Mouse (Mus musculus): ENCODE measurements around the gene Cep295nl. TPM values are rescaled to one million over a fixed set of nuclear protein-coding genes. Genes with fewer than 3 reads are reported as not detected.
A peak's percentile ranks its signal among the peaks of the same experiment; 100 is the strongest.
"Not testable (repeated sequence)": the region's sequence is repeated elsewhere in the genome, so short reads cannot be mapped to it uniquely, and the experiment has no call there.

Cep295nl gene
- polyA plus RNA-seq, 1 experiment from 2014 or later: 0.37 TPM

- Histone ChIP-seq H3K4me3 (ENCODE audit: low read depth, low read length) (no peak overlapping the region), H3K27ac (ENCODE audit: low read depth, low read length) (no peak overlapping the region), H3K9me3 (ENCODE audit: control insufficient read depth, low read length) (no peaks in the 10 kb centered on the region), H3K27me3 (ENCODE audit: control insufficient read depth, insufficient read depth, low read length) (no peaks in the 10 kb centered on the region), H3K4me2 (replicated peaks; ENCODE audit: low read depth, low read length) (no peak overlapping the region), H3K36me3 (ENCODE audit: control insufficient read depth, insufficient read depth, low read length) (no peaks in the 10 kb centered on the region), H3K9ac (ENCODE audit: low read depth, low read length) (no peak overlapping the region), H3K4me1 (replicated peaks; ENCODE audit: control insufficient read depth, insufficient read depth, low read length) (no peaks in the 10 kb centered on the region)
- 75% methylated on average over 4 of the region's 4 CpGs for WGBS
- DNase-seq (ENCODE audit: low spot score) (no peak), ATAC-seq (ENCODE audit: low FRiP score) (no peak)
Measured at GRCm38 (mm10) chr11:118321971-118322370, 20.3 kb downstream of the Cep295nl start.

GRCm38 (mm10) chr11:118321500-118321899 lies 20.8 kb downstream of the Cep295nl start:
- ATAC-seq (ENCODE audit: low FRiP score): no peak
- Histone ChIP-seq H3K27me3 (ENCODE audit: control insufficient read depth, insufficient read depth, low read length) (no peaks in the 10 kb centered on the region), H3K4me1 (replicated peaks; ENCODE audit: control insufficient read depth, insufficient read depth, low read length) (no peaks in the 10 kb centered on the region), H3K36me3 (ENCODE audit: control insufficient read depth, insufficient read depth, low read length) (no peaks in the 10 kb centered on the region), H3K9ac (ENCODE audit: low read depth, low read length) (no peak overlapping the region), H3K4me2 (replicated peaks; ENCODE audit: low read depth, low read length) (no peak overlapping the region), H3K4me3 (ENCODE audit: low read depth, low read length) (no peak overlapping the region), H3K27ac (ENCODE audit: low read depth, low read length) (no peak overlapping the region), H3K9me3 (ENCODE audit: control insufficient read depth, low read length) (no peaks in the 10 kb centered on the region)
- WGBS: 77% methylated on average over 7 of the region's 7 CpGs
- no peak for DNase-seq (ENCODE audit: low spot score)

GRCm38 (mm10) chr11:118318678-118319077 lies 23.6 kb downstream of the Cep295nl start:
- WGBS: 59% methylated on average over 5 of the region's 5 CpGs
- Histone ChIP-seq H3K36me3 (ENCODE audit: control insufficient read depth, insufficient read depth, low read length) (no peaks in the 10 kb centered on the region), H3K9ac (ENCODE audit: low read depth, low read length) (no peak overlapping the region)

GRCm38 (mm10) chr11:118317129-118317528 lies 25.2 kb downstream of the Cep295nl start:
- H3K4me2 ChIP-seq (replicated peaks; ENCODE audit: low read depth, low read length): no peak overlapping the region
- DNase-seq (ENCODE audit: low spot score) (peak; percentile 82), ATAC-seq (ENCODE audit: low FRiP score) (no peak)
- H3K4me3 ChIP-seq (ENCODE audit: low read depth, low read length): no peak overlapping the region
- H3K27me3 ChIP-seq (ENCODE audit: control insufficient read depth, insufficient read depth, low read length): no peaks in the 10 kb centered on the region
- H3K4me1 ChIP-seq (replicated peaks; ENCODE audit: control insufficient read depth, insufficient read depth, low read length): no peaks in the 10 kb centered on the region
- H3K36me3 ChIP-seq (ENCODE audit: control insufficient read depth, insufficient read depth, low read length): no peaks in the 10 kb centered on the region
- no peak overlapping the region for H3K27ac ChIP-seq (ENCODE audit: low read depth, low read length)
- no peaks in the 10 kb centered on the region for H3K9me3 ChIP-seq (ENCODE audit: control insufficient read depth, low read length)
- no peak overlapping the region for H3K9ac ChIP-seq (ENCODE audit: low read depth, low read length)
- WGBS: 25% methylated on average over 7 of the region's 7 CpGs

More at GRCm38 (mm10) chr11:118318678-118319077, 23.6 kb downstream of the Cep295nl start:
- Histone ChIP-seq H3K4me1 (replicated peaks; ENCODE audit: control insufficient read depth, insufficient read depth, low read length) (no peaks in the 10 kb centered on the region), H3K4me3 (ENCODE audit: low read depth, low read length) (no peak overlapping the region), H3K4me2 (replicated peaks; ENCODE audit: low read depth, low read length) (no peak overlapping the region), H3K9me3 (ENCODE audit: control insufficient read depth, low read length) (no peaks in the 10 kb centered on the region), H3K27ac (ENCODE audit: low read depth, low read length) (no peak overlapping the region), H3K27me3 (ENCODE audit: control insufficient read depth, insufficient read depth, low read length) (no peaks in the 10 kb centered on the region)
- DNase-seq (ENCODE audit: low spot score) (peak; percentile 41), ATAC-seq (ENCODE audit: low FRiP score) (no peak)

- ATAC-seq (ENCODE audit: low FRiP score) (no peak), DNase-seq (ENCODE audit: low spot score) (no peak)
- Histone ChIP-seq H3K27me3 (ENCODE audit: control insufficient read depth, insufficient read depth, low read length) (no peaks in the 10 kb centered on the region), H3K27ac (ENCODE audit: low read depth, low read length) (no peak overlapping the region), H3K4me2 (replicated peaks; ENCODE audit: low read depth, low read length) (no peak overlapping the region), H3K4me1 (replicated peaks; ENCODE audit: control insufficient read depth, insufficient read depth, low read length) (no peaks in the 10 kb centered on the region), H3K9ac (ENCODE audit: low read depth, low read length) (no peak overlapping the region), H3K4me3 (ENCODE audit: low read depth, low read length) (no peak overlapping the region), H3K36me3 (ENCODE audit: control insufficient read depth, insufficient read depth, low read length) (no peaks in the 10 kb centered on the region), H3K9me3 (ENCODE audit: control insufficient read depth, low read length) (no peaks in the 10 kb centered on the region)
- WGBS: 91% methylated on average over 8 of the region's 8 CpGs
Measured at GRCm38 (mm10) chr11:118316231-118316806, 26.0 kb downstream of the Cep295nl start.

GRCm38 (mm10) chr11:118312132-118312723 lies 30.1 kb downstream of the Cep295nl start:
- Histone ChIP-seq H3K27me3 (ENCODE audit: control insufficient read depth, insufficient read depth, low read length) (no peaks in the 10 kb centered on the region), H3K36me3 (ENCODE audit: control insufficient read depth, insufficient read depth, low read length) (0 out of 2 replicates have a peak, but pooled peaks cover 3% of the 10 kb centered on the region), H3K27ac (ENCODE audit: low read depth, low read length) (no peak overlapping the region), H3K9ac (ENCODE audit: low read depth, low read length) (no peak overlapping the region), H3K9me3 (ENCODE audit: control insufficient read depth, low read length) (no peaks in the 10 kb centered on the region), H3K4me3 (ENCODE audit: low read depth, low read length) (no peak overlapping the region), H3K4me1 (replicated peaks; ENCODE audit: control insufficient read depth, insufficient read depth, low read length) (no peaks in the 10 kb centered on the region), H3K4me2 (replicated peaks; ENCODE audit: low read depth, low read length) (no peak overlapping the region)
- DNase-seq (ENCODE audit: low spot score): no peak
- 88% methylated on average over 6 of the region's 6 CpGs for WGBS
- no peak for ATAC-seq (ENCODE audit: low FRiP score)

GRCm38 (mm10) chr11:118307962-118308361 lies 34.3 kb downstream of the Cep295nl start:
- not testable (repeated sequence) for H3K9ac ChIP-seq (ENCODE audit: low read depth, low read length); H3K4me2 ChIP-seq (replicated peaks; ENCODE audit: low read depth, low read length); H3K36me3 ChIP-seq (ENCODE audit: control insufficient read depth, insufficient read depth, low read length); H3K4me3 ChIP-seq (ENCODE audit: low read depth, low read length); H3K4me1 ChIP-seq (replicated peaks; ENCODE audit: control insufficient read depth, insufficient read depth, low read length); ATAC-seq (ENCODE audit: low FRiP score); DNase-seq (ENCODE audit: low spot score); H3K27ac ChIP-seq (ENCODE audit: low read depth, low read length); H3K9me3 ChIP-seq (ENCODE audit: control insufficient read depth, low read length); H3K27me3 ChIP-seq (ENCODE audit: control insufficient read depth, insufficient read depth, low read length)
- WGBS: 83% methylated on average over 2 of the region's 2 CpGs

GRCm38 (mm10) chr11:118303959-118304358 lies 38.3 kb downstream of the Cep295nl start:
- H3K27me3 ChIP-seq (ENCODE audit: control insufficient read depth, insufficient read depth, low read length); ATAC-seq (ENCODE audit: low FRiP score); H3K4me1 ChIP-seq (replicated peaks; ENCODE audit: control insufficient read depth, insufficient read depth, low read length); H3K9me3 ChIP-seq (ENCODE audit: control insufficient read depth, low read length); DNase-seq (ENCODE audit: low spot score); H3K4me3 ChIP-seq (ENCODE audit: low read depth, low read length); H3K4me2 ChIP-seq (replicated peaks; ENCODE audit: low read depth, low read length); H3K36me3 ChIP-seq (ENCODE audit: control insufficient read depth, insufficient read depth, low read length); H3K9ac ChIP-seq (ENCODE audit: low read depth, low read length); H3K27ac ChIP-seq (ENCODE audit: low read depth, low read length): not testable (repeated sequence)
- 93% methylated on average over 4 of the region's 4 CpGs for WGBS

GRCm38 (mm10) chr11:118298810-118299209 lies 43.5 kb downstream of the Cep295nl start:
- H3K27ac ChIP-seq (ENCODE audit: low read depth, low read length): no peak overlapping the region
- DNase-seq (ENCODE audit: low spot score) (no peak), ATAC-seq (ENCODE audit: low FRiP score) (no peak)
- no peak overlapping the region for H3K9ac ChIP-seq (ENCODE audit: low read depth, low read length)
- H3K27me3 ChIP-seq (ENCODE audit: control insufficient read depth, insufficient read depth, low read length): no peaks in the 10 kb centered on the region
- no peak overlapping the region for H3K4me3 ChIP-seq (ENCODE audit: low read depth, low read length)
- H3K36me3 ChIP-seq (ENCODE audit: control insufficient read depth, insufficient read depth, low read length): no peaks in the 10 kb centered on the region
- H3K4me2 ChIP-seq (replicated peaks; ENCODE audit: low read depth, low read length): no peak overlapping the region
- WGBS: 89% methylated on average over 2 of the region's 2 CpGs
- no peaks in the 10 kb centered on the region for H3K4me1 ChIP-seq (replicated peaks; ENCODE audit: control insufficient read depth, insufficient read depth, low read length)
- H3K9me3 ChIP-seq (ENCODE audit: control insufficient read depth, low read length): no peaks in the 10 kb centered on the region

Measured in hindbrain, embryonic 11.5 days (tissue).